Mouse (Mus musculus) forebrain, embryonic 11.5 days (tissue): ENCODE data around the gene Zfp961. TPM values are rescaled to one million over a fixed set of nuclear protein-coding genes. Genes with fewer than 3 reads are reported as not detected.

Experiments
- polyA plus RNA-seq: library from polyadenylated mRNA; unstranded; fragments of >200 nt; fragmentation: Nextera tagmentation; extraction: Ambion mirVana; gene quantifications from 2 replicates; pipeline ENCODE4 v1.2.1, GENCODE M21; 2014

The Zfp961 gene
- polyA plus RNA-seq, 1 experiment from 2014 or later: 31.2 TPM

Other genes starting within 250 kb of the Zfp961 start
- gene B3gnt3, start 249.2 kb upstream of the Zfp961 start, polyA plus RNA-seq: 0.51 and 0.64 TPM in 2 replicates
- 21.3 and 23.2 TPM in 2 replicates for gene Fcho1, start 225.3 kb upstream of the Zfp961 start, polyA plus RNA-seq
- 5.8 and 6.2 TPM in 2 replicates for gene Zfp709, start 69.0 kb upstream of the Zfp961 start, polyA plus RNA-seq
- 9.5 and 9.7 TPM in 2 replicates for gene Zfp882, start 42.4 kb upstream of the Zfp961 start, polyA plus RNA-seq
- gene Zfp617, start 42.4 kb upstream of the Zfp961 start, polyA plus RNA-seq: 39.6 and 40.5 TPM in 2 replicates
- 0.68 and 0.81 TPM in 2 replicates for gene Cyp4f18, start 58.6 kb downstream of the Zfp961 start, polyA plus RNA-seq
- not detected in 2 replicates for gene Olfr372, start 90.2 kb downstream of the Zfp961 start, polyA plus RNA-seq
- gene Olfr373, start 132.1 kb downstream of the Zfp961 start, polyA plus RNA-seq: not detected in 2 replicates
- gene Olfr374, start 156.0 kb downstream of the Zfp961 start, polyA plus RNA-seq: not detected in 2 replicates
- gene Tpm4, start 183.9 kb downstream of the Zfp961 start, polyA plus RNA-seq: 539 and 557 TPM in 2 replicates
- gene Rab8a, start 210.2 kb downstream of the Zfp961 start, polyA plus RNA-seq: 90.5 and 110 TPM in 2 replicates
- gene Hsh2d, start 238.6 kb downstream of the Zfp961 start, polyA plus RNA-seq: not detected in 2 replicates